Mouse (Mus musculus) cerebellum, adult 8-10 months (tissue): ENCODE results near the gene Olfr460.
"Not testable (repeated sequence)": the region's sequence is repeated elsewhere in the genome, so short reads cannot be mapped to it uniquely, and the experiment has no call there.

ENCODE experiments used
- DNase-seq: peaks from one replicate; pipeline ENCODE4 v3.0.0; 2022

Gene Olfr460

GRCm38 (mm10) chr6:40569187-40569586 lies at the start of gene Olfr460:
Gene Olfr460, plus strand, starts transcription at chr6:40569487.
- DNase-seq, result no peak

GRCm38 (mm10) chr6:40544690-40545089 lies 24.6 kb upstream of the Olfr460 start:
- DNase-seq, result no peak

GRCm38 (mm10) chr6:40554950-40555349 lies 14.3 kb upstream of the Olfr460 start, which contains the start of gene Olfr461:
Gene Olfr461, minus strand, starts transcription at chr6:40555050.
- DNase-seq, result no peak

GRCm38 (mm10) chr6:40573618-40574017 lies 4.3 kb downstream of the Olfr460 start:
- no peak for DNase-seq

- no peak for DNase-seq
Observed at GRCm38 (mm10) chr6:40576305-40576704, 7.0 kb downstream of the Olfr460 start.

GRCm38 (mm10) chr6:40584336-40584735 lies 15.0 kb downstream of the Olfr460 start:
- DNase-seq, result no peak

- DNase-seq, result no peak
Observed at GRCm38 (mm10) chr6:40585645-40586044, 16.4 kb downstream of the Olfr460 start, which contains the start of gene Clec5a. Gene Clec5a, minus strand, starts transcription at chr6:40585821.

GRCm38 (mm10) chr6:40588346-40588745 lies 19.1 kb downstream of the Olfr460 start:
- no peak for DNase-seq

GRCm38 (mm10) chr6:40594804-40595550 lies 25.7 kb downstream of the Olfr460 start:
- no peak for DNase-seq

- not testable (repeated sequence) for DNase-seq
Observed at GRCm38 (mm10) chr6:40598546-40598945, 29.3 kb downstream of the Olfr460 start.

- DNase-seq, result peak; percentile 22
Observed at GRCm38 (mm10) chr6:40607431-40607830, 38.1 kb downstream of the Olfr460 start.

GRCm38 (mm10) chr6:40610244-40610643 lies 41.0 kb downstream of the Olfr460 start:
- DNase-seq, result no peak

- DNase-seq, result no peak
Observed at GRCm38 (mm10) chr6:40613260-40613852, 44.1 kb downstream of the Olfr460 start, which contains the start of gene Tas2r138. Gene Tas2r138, minus strand, starts transcription at chr6:40613310.

- DNase-seq, result peak; percentile 47
Observed at GRCm38 (mm10) chr6:40617965-40618364, 48.7 kb downstream of the Olfr460 start.
